Mouse (Mus musculus) liver, embryonic 14.5 days (tissue): ENCODE results near the gene Gapvd1.

ENCODE experiments used
- CTCF ChIP-seq: IDR thresholded peaks from 2 replicates; pipeline ENCODE4 v1.5.1; 2016; ENCODE audit warnings: antibody characterized with exemption, low read depth, control low read depth
- EP300 ChIP-seq: IDR thresholded peaks from 2 replicates; pipeline ENCODE4 v1.6.1; 2016; ENCODE audit warnings: antibody characterized with exemption, low read depth

DNA sequence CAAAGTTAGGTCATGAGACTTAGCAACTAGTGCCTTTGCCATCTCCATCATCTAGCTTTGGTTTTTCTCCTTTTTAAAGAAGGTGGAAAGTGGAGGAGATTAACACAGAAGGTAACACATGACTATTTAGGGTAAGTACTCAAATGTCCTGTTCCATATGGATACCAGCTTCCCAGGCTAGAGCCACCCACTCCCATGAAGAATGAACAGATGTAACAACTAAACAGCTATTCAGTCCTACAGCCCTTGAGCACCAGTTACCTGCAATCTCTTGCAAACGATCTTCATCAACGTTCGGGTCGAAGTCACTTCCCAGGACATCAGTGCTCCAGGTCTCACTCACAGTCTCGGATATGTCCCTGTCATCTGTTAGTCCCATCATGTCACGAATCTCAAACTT, 43.1 kb downstream of the Gapvd1 start:
- no peak for TF ChIP-seq CTCF
- TF ChIP-seq EP300 = no peak
